Mouse (Mus musculus): ENCODE measurements around the gene Endog.

- no peak for TF ChIP-seq CTCF (IDR thresholded peaks at IDR 0.05; ENCODE audit: low read depth)
- TF ChIP-seq EP300 (optimal IDR thresholded peaks at IDR 0.05) = no peak
Observed at GRCm38 (mm10) chr2:30152616-30153015, 18.7 kb upstream of the Endog start.
